Mouse (Mus musculus) neural tube, embryonic 13.5 days (tissue): ENCODE data around the gene Ank2. TPM values are rescaled to one million over a fixed set of nuclear protein-coding genes. Genes with fewer than 3 reads are reported as not detected.
A peak's percentile ranks its signal among the peaks of the same experiment; 100 is the strongest.
"Not testable (repeated sequence)": the region's sequence is repeated elsewhere in the genome, so short reads cannot be mapped to it uniquely, and the experiment has no call there.

ENCODE experiments used
- ATAC-seq: fragments of 200-750 bp; cut with Nextera tagmentation; 2 replicates; pipeline ENCODE4 v1.8.0; 2017; ENCODE audit warnings: low read depth, mild to moderate bottlenecking, moderate TSS enrichment, moderate library complexity
- H3K27ac ChIP-seq: fragments of 300-500 bp; sonication (generic); replicated peaks from 2 replicates; pipeline ENCODE4 v1.5.1; 2015; ENCODE audit warnings: moderate library complexity, mild to moderate bottlenecking, inconsistent platforms
- H3K27me3 ChIP-seq: fragments of 300-500 bp; sonication (generic); 2 replicates; pipeline ENCODE4 v1.6.1; 2015; ENCODE audit warnings: mild to moderate bottlenecking, inconsistent platforms
- H3K36me3 ChIP-seq: fragments of 300-500 bp; sonication (generic); 2 replicates; pipeline ENCODE4 v1.6.1; 2015; ENCODE audit warnings: mild to moderate bottlenecking, inconsistent platforms
- H3K4me1 ChIP-seq: fragments of 300-500 bp; sonication (generic); replicated peaks from 2 replicates; pipeline ENCODE4 v1.6.1; 2015; ENCODE audit warnings: inconsistent platforms
- H3K4me2 ChIP-seq: fragments of 300-500 bp; sonication (generic); 2 replicates; pipeline ENCODE4 v1.6.1; 2015; ENCODE audit warnings: inconsistent platforms, mild to moderate bottlenecking, moderate library complexity
- H3K4me3 ChIP-seq: fragments of 300-500 bp; sonication (generic); 2 replicates; pipeline ENCODE4 v1.5.1; 2015; ENCODE audit warnings: mild to moderate bottlenecking, inconsistent platforms
- H3K9ac ChIP-seq: fragments of 300-500 bp; sonication (generic); 2 replicates; pipeline ENCODE4 v1.6.1; 2015; ENCODE audit warnings: moderate library complexity, mild to moderate bottlenecking, inconsistent platforms
- H3K9me3 ChIP-seq: fragments of 300-500 bp; sonication (generic); 2 replicates; pipeline ENCODE4 v1.6.1; 2016; ENCODE audit warnings: inconsistent platforms
- WGBS: fragments of 180-500 bp; shearing (Covaris S2); methylation state at CpG from one replicate; pipeline ENCODE4 v1.1.7; 2015; 5-methylcytosine and 5-hydroxymethylcytosine counted together
- polyA plus RNA-seq: library from polyadenylated mRNA; unstranded; fragments of >200 nt; fragmentation: Nextera tagmentation; extraction: Ambion mirVana; gene quantifications from 2 replicates; pipeline ENCODE4 v1.2.1, GENCODE M21; 2015

Gene Ank2
- polyA plus RNA-seq, 1 experiment from 2014 or later = 119 TPM

DNA sequence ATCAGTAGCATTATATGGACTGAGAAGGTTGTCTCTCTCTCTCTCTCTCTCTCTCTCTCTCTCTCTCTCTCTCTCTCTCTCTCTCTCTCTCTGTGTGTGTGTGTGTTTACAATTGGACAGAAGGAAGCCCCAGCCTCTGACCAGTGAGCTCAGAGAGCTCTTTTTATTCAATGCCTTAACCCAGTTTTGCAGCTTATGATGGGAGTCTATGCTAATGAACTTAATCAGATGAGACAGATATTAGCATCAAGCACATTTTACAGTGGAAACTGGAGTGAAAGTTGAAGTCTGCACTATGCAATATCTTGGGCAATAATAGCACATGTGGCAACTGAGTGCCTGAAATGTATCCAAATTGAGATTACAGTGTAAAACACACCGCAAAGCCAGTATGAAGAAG lies 16.1 kb upstream of the Ank2 start:
- Histone ChIP-seq H3K27me3 (no peaks in the 10 kb centered on the region), H3K36me3 (no peaks in the 10 kb centered on the region), H3K27ac (no peak overlapping the region), H3K9ac (no peak overlapping the region), H3K4me2 (no peak overlapping the region), H3K4me3 (no peak overlapping the region), H3K9me3 (no peaks in the 10 kb centered on the region), H3K4me1 (no peaks in the 10 kb centered on the region)
- ATAC-seq = no peak
- 90% methylated on average over 1 of the region's 1 CpGs for WGBS

DNA sequence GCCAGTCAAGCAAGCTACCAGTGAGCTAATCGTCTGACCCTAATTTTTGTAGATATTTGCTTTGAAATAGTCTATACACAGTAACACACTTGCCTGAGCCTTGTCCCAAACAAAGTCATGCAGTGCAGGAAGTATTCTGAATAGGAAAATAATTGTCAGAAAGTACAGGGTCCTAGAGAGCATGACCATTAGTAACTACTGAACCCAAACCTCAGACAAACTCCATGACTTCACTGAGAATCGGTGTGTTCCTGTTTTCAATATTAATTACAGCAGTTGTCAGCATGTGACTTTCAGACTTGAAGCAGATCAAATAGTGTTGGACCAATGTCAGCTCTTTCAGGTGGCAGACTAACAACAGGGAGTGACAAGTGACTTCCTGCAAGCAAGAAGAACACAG lies 14.5 kb upstream of the Ank2 start:
- Histone ChIP-seq H3K4me1 (no peaks in the 10 kb centered on the region), H3K9me3 (no peaks in the 10 kb centered on the region), H3K4me3 (no peak overlapping the region), H3K36me3 (no peaks in the 10 kb centered on the region), H3K27ac (no peak overlapping the region), H3K4me2 (no peak overlapping the region), H3K27me3 (no peaks in the 10 kb centered on the region), H3K9ac (no peak overlapping the region)
- no peak for ATAC-seq
- WGBS = 85% methylated on average over 2 of the region's 2 CpGs

DNA sequence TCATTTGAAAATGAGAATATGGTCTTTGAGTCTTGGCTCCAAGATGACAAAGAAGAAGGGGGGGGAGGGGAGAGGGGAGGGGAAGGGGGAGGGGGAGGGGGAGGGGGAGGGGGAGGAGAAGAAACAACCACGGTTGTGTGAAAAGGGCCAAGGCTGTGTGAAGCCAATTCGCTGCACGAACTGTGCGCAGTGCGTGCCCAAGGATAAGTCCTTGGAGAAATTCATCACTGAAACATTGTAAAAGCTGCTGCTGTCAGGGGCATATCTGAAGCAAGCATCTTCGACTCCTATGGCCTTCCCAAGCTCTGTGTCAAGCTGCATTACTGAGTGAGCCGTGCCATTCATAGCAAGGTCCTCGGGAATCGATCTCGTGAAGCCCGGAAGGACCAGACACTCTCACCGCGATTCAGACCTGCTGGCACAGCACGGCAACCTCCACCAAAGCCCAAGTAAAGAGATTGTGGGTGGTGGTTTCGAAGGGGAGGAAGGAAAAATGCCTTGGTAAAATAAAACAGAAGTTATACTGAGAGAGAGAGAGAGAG lies 13.7 kb upstream of the Ank2 start:
- WGBS = 73% methylated on average over 15 of the region's 15 CpGs
- no peak overlapping the region for H3K9ac ChIP-seq
- ATAC-seq = no peak
- H3K27me3 ChIP-seq = no peaks in the 10 kb centered on the region
- no peaks in the 10 kb centered on the region for H3K36me3 ChIP-seq
- H3K4me3 ChIP-seq = no peak overlapping the region
- no peak overlapping the region for H3K27ac ChIP-seq
- H3K4me1 ChIP-seq = no peaks in the 10 kb centered on the region
- no peaks in the 10 kb centered on the region for H3K9me3 ChIP-seq
- no peak overlapping the region for H3K4me2 ChIP-seq

DNA sequence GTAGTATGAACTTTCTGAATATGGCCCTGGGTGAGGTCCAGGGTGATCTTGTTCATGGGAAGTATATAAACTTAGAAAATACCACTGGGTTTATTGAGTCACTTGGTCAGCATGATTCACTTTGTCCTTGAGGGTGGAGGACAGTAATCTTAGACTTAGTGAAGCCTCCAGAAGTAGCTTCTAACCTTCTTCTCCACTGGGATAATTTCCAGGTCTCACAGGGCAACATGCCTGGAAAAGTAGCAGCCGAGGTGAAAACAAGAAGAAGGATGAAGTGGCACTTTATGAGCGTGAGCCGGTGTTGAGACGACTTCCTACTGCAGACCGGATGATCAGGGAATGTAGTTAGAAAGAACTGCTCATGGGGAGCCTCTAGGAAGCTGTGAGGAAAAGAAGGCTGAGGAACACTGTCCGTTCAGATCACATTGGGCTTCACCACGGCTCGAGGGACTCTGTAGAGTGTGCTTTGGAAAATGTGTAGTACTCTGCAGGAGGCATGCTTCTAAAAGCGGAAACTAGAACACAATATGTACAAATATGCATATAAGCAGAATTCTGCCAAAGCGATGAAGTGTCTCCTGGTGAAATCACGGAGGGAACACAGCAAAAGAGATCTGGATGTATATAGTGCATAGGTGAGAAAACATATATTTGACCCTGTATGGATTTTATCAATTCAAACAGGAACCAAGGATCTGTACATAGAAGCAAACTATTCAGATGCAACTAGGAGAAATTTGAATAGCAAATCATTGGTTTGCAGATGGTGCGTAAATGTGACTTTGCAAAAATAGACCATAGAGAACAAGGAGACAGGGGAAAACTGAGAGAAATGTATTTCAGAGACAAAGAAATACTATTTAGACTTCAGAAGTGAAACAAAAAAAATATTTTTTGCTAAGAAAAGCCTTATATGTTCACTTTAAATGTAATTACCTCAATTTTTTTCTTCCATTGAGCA lies 12.9 kb upstream of the Ank2 start:
- H3K4me3 ChIP-seq = no peak overlapping the region
- ATAC-seq = no peak
- H3K27ac ChIP-seq = no peak overlapping the region
- H3K9me3 ChIP-seq = no peaks in the 10 kb centered on the region
- no peaks in the 10 kb centered on the region for H3K36me3 ChIP-seq
- H3K9ac ChIP-seq = no peak overlapping the region
- H3K27me3 ChIP-seq = no peaks in the 10 kb centered on the region
- H3K4me1 ChIP-seq = no peaks in the 10 kb centered on the region
- H3K4me2 ChIP-seq = no peak overlapping the region
- 79% methylated on average over 12 of the region's 12 CpGs for WGBS

DNA sequence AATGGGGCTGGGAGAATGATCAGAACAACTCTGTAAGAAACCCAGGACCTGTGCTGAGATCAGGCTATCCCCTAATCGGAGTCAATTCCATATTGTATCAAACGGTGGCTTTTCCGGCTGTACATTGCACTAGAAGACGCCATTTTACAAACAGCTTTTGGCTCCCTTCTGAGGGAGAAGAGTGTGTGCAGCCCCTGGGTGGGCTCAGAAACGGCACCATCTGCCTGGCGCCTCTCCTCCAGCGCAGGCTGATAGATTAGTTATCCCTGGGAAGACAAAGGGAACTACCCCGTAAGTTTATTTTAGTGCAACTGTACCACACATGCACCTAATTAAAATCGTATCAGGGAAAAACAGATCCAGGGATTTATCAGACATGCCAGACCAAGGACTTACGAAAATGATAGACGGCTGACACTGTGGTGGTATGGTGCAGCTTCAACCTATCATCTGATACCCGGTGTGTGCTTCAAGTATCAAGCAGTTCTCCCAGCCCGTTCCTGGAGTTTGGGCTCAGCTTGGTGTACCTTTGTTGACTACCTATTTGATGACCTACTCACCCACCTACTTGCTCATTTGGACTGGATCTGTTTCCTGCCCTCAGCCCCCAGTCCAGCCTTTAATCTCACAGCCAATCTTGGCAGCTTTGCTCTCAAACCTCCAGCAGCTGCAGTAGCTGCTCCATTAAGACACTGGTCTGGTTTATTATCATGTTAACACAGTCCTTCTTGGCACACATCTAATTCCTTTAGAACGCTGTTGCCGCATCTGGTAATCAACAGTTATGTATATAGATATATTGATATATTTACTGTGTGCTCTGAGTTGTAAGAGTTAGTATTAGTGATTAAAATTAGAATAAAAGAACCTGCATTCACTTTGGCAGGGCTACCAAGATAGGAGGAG lies 9.0 kb upstream of the Ank2 start:
- no peaks in the 10 kb centered on the region for H3K36me3 ChIP-seq
- ATAC-seq = no peak
- no peak overlapping the region for H3K4me2 ChIP-seq
- H3K27ac ChIP-seq = no peak overlapping the region
- H3K9ac ChIP-seq = no peak overlapping the region
- H3K4me1 ChIP-seq = no peaks in the 10 kb centered on the region
- no peak overlapping the region for H3K4me3 ChIP-seq
- 77% methylated on average over 15 of the region's 15 CpGs for WGBS
- no peaks in the 10 kb centered on the region for H3K27me3 ChIP-seq
- no peaks in the 10 kb centered on the region for H3K9me3 ChIP-seq

DNA sequence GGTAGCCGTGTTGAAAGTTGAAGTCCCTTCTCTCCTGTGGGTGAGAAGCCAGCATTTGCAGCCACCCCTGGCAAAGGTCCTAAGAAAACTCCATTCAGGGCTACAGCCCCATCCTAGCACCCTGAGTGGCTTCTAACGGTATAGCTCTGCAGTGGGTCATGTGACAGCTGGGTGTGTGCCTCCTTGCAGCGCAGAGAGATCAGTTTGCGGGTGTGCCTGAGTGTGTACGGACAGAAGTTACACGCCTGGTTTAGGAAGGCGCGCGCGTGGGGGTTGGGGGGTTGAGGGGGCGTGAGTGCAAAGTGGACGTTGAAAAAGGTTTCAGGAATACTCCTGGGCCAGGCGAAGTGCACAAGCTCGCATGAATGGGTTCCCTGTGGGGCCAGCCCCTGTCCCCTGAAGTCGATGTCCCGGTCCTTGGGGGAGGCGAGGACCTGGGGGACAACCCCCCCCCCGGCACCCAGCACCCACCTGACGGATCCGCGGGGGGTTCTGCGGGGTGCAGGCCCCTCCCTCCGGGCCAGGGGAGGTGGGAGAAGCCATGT lies 881 bp downstream of the Ank2 start:
- Histone ChIP-seq H3K9ac (peak overlapping the region; percentile 91), H3K4me2 (peak overlapping the region; percentile 99), H3K27me3 (peaks cover 12% of the 10 kb centered on the region; the same call in 1 of the 2 replicates), H3K4me1 (peaks cover 19% of the 10 kb centered on the region), H3K9me3 (no peaks in the 10 kb centered on the region), H3K4me3 (peak overlapping the region; percentile 75), H3K27ac (peak overlapping the region; percentile 81), H3K36me3 (no peaks in the 10 kb centered on the region)
- 1% methylated on average over 23 of the region's 23 CpGs for WGBS
- ATAC-seq = peak; percentile 92

DNA sequence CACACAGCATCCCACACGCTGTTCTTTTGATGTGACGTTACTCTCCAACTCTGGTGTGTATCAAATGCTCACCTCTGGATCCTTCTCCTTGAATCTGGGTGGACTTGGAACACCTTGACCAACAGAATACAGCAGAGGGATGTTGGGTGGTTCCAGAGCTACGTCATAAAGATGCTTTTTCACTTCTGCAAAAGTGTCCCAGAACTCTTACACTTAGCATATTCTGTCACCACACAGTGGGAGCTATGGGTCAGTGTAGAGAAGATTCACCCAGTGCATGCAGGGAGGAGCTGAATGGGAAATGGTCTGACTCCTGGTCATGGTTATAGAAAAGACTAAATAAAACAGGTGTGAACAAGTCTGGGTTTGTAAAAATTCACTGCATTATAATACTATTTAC lies 6.5 kb downstream of the Ank2 start:
- ATAC-seq = no peak
- WGBS = 88% methylated on average over 3 of the region's 3 CpGs
- Histone ChIP-seq H3K27me3 (no peaks in the 10 kb centered on the region), H3K4me2 (no peak overlapping the region), H3K27ac (no peak overlapping the region), H3K4me3 (no peak overlapping the region), H3K36me3 (no peaks in the 10 kb centered on the region), H3K9me3 (no peaks in the 10 kb centered on the region), H3K9ac (no peak overlapping the region), H3K4me1 (peaks cover 3% of the 10 kb centered on the region)

DNA sequence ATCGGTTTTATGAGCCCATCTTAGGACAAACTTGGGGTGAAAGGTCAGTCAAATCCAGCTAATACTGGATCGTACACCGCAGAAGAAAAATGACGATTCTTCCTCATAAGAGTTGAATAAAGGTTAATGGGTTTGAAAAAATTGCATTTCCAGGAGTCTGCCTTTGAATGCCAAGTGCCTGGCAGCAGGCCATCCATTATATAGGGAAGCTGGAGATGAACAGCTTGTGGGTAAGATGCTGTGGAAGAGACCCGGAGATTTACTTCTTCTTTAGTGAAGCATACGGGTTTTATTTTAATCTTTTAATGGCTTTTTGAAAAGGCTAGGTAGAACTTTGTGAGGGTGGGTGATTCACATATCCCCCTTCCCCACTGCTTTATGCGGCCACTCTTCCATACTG lies 11.8 kb downstream of the Ank2 start:
- Histone ChIP-seq H3K9ac (no peak overlapping the region), H3K9me3 (no peaks in the 10 kb centered on the region), H3K4me1 (peaks cover 16% of the 10 kb centered on the region), H3K4me2 (no peak overlapping the region), H3K4me3 (no peak overlapping the region), H3K27me3 (no peaks in the 10 kb centered on the region), H3K36me3 (no peaks in the 10 kb centered on the region), H3K27ac (peak overlapping the region; percentile 4; the same call in 1 of the 2 replicates)
- ATAC-seq = no peak
- 42% methylated on average over 7 of the region's 7 CpGs for WGBS

DNA sequence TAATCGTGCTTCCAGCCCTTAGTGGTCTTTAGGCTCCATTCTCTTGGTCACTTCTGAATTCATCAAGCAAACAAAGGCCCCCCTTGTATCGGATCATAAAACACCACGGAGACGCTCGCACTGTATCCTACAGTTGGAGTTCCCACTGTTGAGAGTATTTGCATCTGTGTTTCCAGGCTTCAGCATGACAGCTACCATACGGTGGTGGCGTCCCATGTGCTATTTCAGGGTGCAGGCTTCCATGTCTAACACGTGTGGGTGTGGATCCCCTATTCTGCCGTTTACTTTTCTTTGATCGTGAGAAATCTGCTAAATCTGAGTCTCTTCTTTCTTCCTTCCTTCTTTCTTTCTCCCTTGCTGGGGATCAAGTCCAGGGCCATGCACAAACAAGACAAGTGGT lies 14.0 kb downstream of the Ank2 start:
- Histone ChIP-seq H3K9ac (no peak overlapping the region), H3K4me3 (no peak overlapping the region), H3K4me1 (peaks cover 16% of the 10 kb centered on the region), H3K9me3 (no peaks in the 10 kb centered on the region), H3K27ac (no peak overlapping the region), H3K4me2 (no peak overlapping the region), H3K36me3 (no peaks in the 10 kb centered on the region), H3K27me3 (no peaks in the 10 kb centered on the region)
- WGBS = 39% methylated on average over 10 of the region's 10 CpGs
- ATAC-seq = no peak

DNA sequence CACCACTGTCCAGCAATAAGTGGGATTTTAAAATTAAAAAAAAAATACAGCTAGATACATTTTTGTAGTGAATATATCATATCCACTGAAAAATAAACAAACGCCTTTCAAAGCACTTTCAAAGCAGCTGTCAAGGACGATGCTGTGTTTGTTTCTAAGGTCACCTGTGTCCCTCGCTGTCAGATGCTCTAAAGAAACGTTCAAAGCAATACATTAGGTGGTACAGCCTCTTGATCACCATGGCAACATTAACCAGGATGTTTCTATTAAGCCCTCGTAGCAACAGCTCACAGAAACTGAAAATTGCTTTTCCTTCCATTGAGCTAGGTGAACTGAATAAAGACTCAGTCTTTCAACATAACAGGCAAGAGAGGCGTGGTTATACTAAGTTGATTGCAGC lies 17.5 kb downstream of the Ank2 start:
- H3K4me1 ChIP-seq = peaks cover 9% of the 10 kb centered on the region; the same call in 1 of the 2 replicates
- H3K4me2 ChIP-seq = no peak overlapping the region
- no peak overlapping the region for H3K4me3 ChIP-seq
- no peak overlapping the region for H3K9ac ChIP-seq
- 58% methylated on average over 6 of the region's 6 CpGs for WGBS
- H3K9me3 ChIP-seq = no peaks in the 10 kb centered on the region
- H3K36me3 ChIP-seq = no peaks in the 10 kb centered on the region
- no peak overlapping the region for H3K27ac ChIP-seq
- no peaks in the 10 kb centered on the region for H3K27me3 ChIP-seq
- ATAC-seq = no peak

DNA sequence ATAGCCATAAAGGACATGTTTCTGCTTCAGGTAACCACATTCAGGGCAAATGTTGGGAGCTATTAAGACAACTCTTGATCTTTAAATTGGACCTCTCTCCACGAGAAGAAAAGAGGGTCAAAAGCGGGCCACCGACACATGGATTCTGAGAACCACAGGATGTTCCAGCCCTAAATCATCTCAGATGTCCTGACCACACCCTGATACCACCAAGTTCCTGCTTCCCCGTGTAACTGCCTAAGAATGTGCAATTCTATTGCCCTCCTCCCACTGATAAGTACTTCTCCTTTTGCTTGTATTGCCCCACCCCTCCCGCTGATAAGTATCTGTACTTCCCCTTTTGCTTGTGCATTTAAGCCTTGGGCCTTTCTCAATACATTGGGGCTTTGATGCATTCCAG lies 18.8 kb downstream of the Ank2 start:
- H3K4me2 ChIP-seq, H3K36me3 ChIP-seq, H3K27me3 ChIP-seq, H3K4me3 ChIP-seq, H3K9me3 ChIP-seq, ATAC-seq, H3K9ac ChIP-seq, H3K27ac ChIP-seq, H3K4me1 ChIP-seq: not testable (repeated sequence)
- WGBS = 93% methylated on average over 5 of the region's 5 CpGs

DNA sequence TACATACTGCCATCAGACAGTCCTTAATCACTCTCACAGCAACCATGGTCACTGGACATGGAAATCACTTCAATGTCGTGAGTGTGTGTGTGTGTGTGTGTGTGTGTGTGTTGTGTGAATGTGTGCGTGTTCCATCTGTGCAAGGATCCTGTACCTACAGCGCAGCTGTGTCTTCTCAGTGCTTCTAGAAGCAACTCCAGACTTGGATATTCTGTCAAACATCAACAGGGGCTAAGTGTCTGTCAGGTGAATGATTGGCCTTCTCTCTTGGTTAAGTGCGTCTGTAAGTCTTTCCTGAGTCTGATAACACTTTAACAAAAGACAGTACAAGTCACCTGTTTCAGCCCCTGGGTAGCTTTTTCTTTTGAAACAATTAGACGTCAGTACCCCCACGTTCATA lies 25.0 kb downstream of the Ank2 start:
- no peaks in the 10 kb centered on the region for H3K9me3 ChIP-seq
- 83% methylated on average over 6 of the region's 6 CpGs for WGBS
- H3K4me2 ChIP-seq = no peak overlapping the region
- no peak for ATAC-seq
- no peak overlapping the region for H3K4me3 ChIP-seq
- no peaks in the 10 kb centered on the region for H3K4me1 ChIP-seq
- no peaks in the 10 kb centered on the region for H3K36me3 ChIP-seq
- H3K27ac ChIP-seq = no peak overlapping the region
- H3K27me3 ChIP-seq = no peaks in the 10 kb centered on the region
- H3K9ac ChIP-seq = no peak overlapping the region
